Mouse (Mus musculus) layer of hippocampus, postnatal 14 days (tissue): ENCODE measurements at regions not wholly inside any gene's neighbourhood (a gene's known extent, or its start where the extent isn't known, plus 50 kb on each side); places are given as distances from the start of the nearest gene placed in this dataset.
A peak's percentile ranks its signal among the peaks of the same experiment; 100 is the strongest.

Source experiments
- DNase-seq, 2 experiments: peaks; one replicate each; pipeline ENCODE4 v3.0.0; 2021 to 2022; ENCODE audit warnings: low spot score in 2 of 2, mixed read lengths in 1 of 2

- no peak for DNase-seq
These were observed 142.1 kb downstream of the Pik3r1 start for GRCm38 (mm10) chr13:101625922-101626321.

- no peak for DNase-seq
These were observed 143.8 kb downstream of the Pik3r1 start for GRCm38 (mm10) chr13:101624179-101624581.

GRCm38 (mm10) chr13:101622649-101623048, 145.4 kb downstream of the Pik3r1 start:
- DNase-seq = no peak

GRCm38 (mm10) chr13:101620660-101621059, 147.4 kb downstream of the Pik3r1 start:
- no peak for DNase-seq

DNA sequence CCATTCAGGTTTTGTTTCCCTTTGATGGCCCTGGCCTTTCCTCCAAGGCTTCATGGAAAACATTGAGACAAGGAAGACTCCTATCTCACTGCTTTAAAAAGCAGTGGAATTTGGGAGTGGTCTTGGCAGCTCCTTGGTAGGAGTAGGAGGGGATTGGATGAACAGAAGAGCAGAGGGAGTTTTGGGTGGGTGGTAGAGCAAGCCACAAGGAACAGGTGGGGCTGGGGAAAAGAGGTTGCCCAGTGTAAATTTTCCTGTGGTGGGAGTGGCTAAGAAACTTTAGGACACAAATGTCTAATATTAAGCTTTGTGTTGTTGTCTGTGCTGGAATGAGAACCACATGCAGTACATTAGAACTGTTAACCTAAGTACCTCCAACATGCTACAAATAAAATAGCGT, 148.9 kb downstream of the Pik3r1 start:
- no peak for DNase-seq

DNA sequence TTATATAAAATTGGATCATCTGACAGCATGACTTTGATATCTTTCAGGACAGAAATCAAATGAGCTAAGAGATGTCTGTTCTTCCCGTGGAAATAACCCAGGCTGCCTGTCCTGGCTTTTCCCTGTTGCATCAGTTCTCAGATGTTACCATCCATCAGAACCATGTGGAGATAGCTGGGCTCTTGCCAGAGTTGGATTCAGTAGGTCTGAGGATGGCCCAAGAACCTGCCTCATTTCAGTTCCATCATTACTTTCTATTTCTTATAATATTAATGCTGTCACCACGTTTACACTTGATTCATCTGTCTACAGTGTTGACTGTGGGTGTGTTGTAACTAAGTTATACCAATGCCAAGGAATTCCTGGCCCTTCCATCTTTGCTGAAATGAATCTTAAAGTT, 155.2 kb downstream of the Pik3r1 start:
- DNase-seq = no peak

DNA sequence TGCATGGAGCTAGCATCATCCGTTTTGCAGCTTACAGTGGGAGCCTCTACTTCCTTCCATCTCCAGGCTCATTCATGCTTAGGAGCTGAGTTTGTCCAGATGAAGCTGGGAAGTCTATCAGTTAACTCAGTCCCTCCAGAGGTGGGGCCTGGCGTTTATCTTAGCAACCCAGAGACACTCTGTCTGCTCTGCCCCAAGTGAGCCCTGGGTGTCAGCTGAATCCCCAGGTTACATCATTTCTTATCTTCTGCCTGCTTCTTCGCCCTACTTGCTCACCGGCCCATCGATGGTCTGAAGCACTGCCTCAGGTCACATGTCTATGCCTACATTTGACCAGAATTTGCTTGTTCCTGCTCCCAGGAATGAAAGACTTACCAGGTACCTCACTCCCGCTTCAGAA, 156.3 kb downstream of the Pik3r1 start:
- no peak for DNase-seq

DNA sequence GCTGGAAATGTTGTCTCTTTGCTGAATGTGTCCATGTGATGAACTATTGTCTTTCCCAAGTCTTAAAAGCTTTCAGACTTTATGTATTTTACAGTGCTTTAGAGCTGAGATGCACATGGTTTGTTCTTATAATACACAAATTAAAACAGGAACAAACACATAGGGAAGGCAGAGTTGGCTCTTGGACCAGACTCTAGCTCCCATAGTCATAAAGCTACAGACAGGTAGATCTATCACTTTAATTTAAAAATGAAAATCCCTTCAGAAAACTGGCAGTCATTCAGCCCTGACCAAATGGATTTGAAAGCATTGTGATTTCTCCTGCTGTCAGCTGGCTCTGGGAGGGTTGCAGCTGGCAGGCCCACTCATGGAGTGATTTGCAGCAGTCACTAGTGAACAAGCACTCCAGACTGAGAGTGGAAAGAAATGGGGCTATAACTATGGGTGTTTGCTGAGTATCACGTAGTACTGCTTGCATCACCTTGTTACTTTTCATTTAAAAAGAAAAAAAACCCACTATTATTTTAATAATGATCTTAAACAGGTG, 161.8 kb downstream of the Pik3r1 start:
- DNase-seq = peak; percentile 22 to 50

GRCm38 (mm10) chr13:101605685-101606084, 162.3 kb downstream of the Pik3r1 start:
- DNase-seq = no peak

DNA sequence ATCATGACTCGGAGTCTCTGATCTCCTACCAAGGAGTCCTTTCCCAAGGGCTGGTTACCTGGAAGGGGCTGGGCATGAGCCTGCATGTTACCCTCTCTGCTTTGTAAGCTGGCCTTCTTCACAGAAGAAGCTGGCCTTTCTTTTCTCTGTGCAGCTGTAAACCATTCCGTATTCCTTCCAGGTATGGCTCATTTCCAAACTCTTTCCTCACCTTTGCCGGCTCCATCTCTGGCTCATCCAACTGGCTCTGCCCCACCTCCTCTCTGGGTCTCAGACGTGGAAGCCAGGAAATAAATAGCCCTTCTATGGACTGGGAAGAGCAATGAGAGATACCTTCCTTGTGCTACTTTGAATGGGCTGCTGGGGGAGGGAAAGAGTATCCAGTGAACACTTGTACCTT, 163.0 kb downstream of the Pik3r1 start:
- DNase-seq = no peak

DNA sequence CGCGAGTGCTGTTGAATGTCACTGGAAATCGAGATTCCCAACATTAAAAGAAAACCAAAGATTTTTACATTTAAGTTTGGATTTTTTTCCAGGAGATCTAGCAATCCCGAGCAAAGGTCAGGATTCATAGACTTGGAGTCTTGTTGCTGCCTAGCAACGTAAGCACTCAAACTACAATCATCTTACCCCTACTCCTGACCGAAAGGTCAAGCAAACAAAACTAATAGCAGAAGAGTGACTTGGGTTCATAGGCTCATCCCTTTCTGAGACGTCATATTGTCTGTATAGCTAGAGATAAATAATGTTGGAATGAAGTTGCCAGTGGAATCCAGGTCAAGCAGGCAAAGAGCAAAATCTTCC, 169.9 kb downstream of the Pik3r1 start:
- no peak for DNase-seq

GRCm38 (mm10) chr13:101597243-101598125, 170.5 kb downstream of the Pik3r1 start:
- no peak for DNase-seq

- DNase-seq = no peak
These were observed 173.4 kb downstream of the Pik3r1 start for GRCm38 (mm10) chr13:101594511-101595175.

- no peak for DNase-seq
These were observed 175.7 kb downstream of the Pik3r1 start for GRCm38 (mm10) chr13:101592355-101592754.

DNA sequence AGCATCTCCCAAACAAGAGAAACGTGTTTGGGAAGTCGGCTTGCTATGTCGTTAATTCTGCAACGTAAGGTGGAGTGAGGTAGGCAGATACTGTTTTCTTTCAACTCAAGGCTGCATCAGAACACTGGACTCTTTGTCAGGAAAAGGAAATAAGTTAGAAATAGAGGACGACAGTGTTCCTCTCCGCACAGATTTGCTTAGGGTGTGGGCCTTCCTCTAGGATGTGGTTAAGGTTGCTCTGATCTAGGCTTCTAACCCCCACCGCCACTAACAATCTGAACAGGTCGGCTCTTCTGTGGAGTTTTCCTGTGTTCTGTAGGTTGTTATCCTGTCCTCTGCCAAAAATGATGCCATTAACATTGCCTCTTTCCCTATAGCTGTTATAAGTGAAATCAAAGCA, 179.1 kb downstream of the Pik3r1 start:
- no peak for DNase-seq

GRCm38 (mm10) chr13:101586787-101587186, 181.2 kb downstream of the Pik3r1 start:
- no peak for DNase-seq

- DNase-seq = no peak
These were observed 191.5 kb downstream of the Pik3r1 start for GRCm38 (mm10) chr13:101576481-101576880.

DNA sequence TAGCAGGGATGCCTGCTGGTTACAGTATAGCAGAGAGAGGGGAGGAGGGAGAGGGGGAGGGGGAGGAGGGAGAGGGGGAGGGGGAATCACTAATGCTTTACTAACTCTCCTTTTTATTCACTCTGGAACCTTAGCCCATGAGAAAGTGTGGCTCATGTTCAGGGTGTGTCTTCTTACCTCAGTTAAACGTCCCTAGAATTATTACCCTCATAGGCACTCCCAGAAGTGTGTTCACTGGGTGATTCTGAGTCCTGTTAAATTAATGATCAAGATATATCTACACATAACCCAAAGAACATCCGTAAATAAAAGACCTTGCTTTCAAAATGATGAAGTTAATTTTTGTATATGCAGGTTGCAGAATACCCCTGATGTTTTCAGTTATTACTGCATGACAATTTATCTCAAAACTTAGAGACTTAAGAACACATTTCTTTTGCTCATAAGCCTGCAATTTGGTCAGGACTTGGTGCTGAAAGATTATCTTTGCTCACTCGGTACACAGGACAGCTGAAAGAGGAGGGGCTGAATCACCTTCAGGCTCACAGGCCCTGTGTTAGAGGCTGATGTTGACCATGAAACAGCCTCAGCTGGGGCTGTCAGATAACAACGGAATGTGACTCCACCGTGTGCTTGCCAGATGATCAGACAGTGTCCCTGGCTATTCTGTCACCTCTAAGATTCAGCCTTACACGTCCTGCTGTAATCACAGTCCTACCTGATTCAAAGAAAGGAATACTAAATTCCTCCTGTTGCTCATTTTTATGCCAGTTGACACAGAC, 195.0 kb downstream of the Pik3r1 start:
- DNase-seq = no peak

GRCm38 (mm10) chr13:101572246-101572645, 195.8 kb downstream of the Pik3r1 start:
- no peak for DNase-seq

DNA sequence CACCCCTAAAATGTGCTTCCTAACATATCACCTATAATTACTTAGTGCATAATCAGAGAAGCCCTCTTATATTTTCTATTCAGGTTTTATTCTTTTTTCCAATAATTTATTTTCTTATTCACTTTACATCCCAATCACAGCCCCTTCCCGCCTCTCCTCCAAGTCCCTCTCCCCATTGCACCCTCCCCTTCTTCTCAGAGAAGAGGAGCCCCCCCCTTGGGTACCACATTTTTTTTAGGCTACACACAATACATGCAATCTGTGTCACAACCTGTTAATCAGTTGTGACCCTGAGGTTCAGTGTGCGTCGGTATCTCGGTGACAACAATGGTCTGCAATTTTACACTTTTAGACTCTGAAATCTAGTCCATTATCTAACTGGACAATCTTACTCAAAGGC, 198.0 kb downstream of the Pik3r1 start:
- no peak for DNase-seq

- no peak for DNase-seq
These were observed 198.9 kb downstream of the Pik3r1 start for GRCm38 (mm10) chr13:101568985-101569631.
